Mouse (Mus musculus): ENCODE measurements around the gene Rapgef4. TPM values are rescaled to one million over a fixed set of nuclear protein-coding genes. Genes with fewer than 3 reads are reported as not detected.

Rapgef4 gene
- polyA plus RNA-seq, 1 experiment from 2014 or later, result 2.1 TPM

- ATAC-seq, result no peak
- H3K4me3 ChIP-seq (replicated peaks), result no peak overlapping the region
- no peak overlapping the region for H3K9ac ChIP-seq
These were observed 171.7 kb downstream of the Rapgef4 start for GRCm38 (mm10) chr2:72152746-72153145.

GRCm38 (mm10) chr2:72153851-72154250, 172.8 kb downstream of the Rapgef4 start:
- Histone ChIP-seq H3K36me3 (no peaks in the 10 kb centered on the region), H3K4me1 (replicated peaks) (peaks cover 4% of the 10 kb centered on the region; the same call in 1 of the 2 replicates)
- 72% methylated on average over 1 of the region's 1 CpGs for WGBS

More at GRCm38 (mm10) chr2:72152746-72153145, 171.7 kb downstream of the Rapgef4 start:
- peaks cover 4% of the 10 kb centered on the region; the same call in 1 of the 2 replicates for H3K4me1 ChIP-seq (replicated peaks)
- 94% methylated on average over 2 of the region's 2 CpGs for WGBS
- H3K4me2 ChIP-seq (replicated peaks), result no peak overlapping the region
- no peaks in the 10 kb centered on the region for H3K36me3 ChIP-seq
- H3K27me3 ChIP-seq (replicated peaks), result no peaks in the 10 kb centered on the region
- no peak overlapping the region for H3K27ac ChIP-seq
- H3K9me3 ChIP-seq, result no peaks in the 10 kb centered on the region

GRCm38 (mm10) chr2:72155102-72155773, 174.2 kb downstream of the Rapgef4 start:
- H3K9me3 ChIP-seq, result no peaks in the 10 kb centered on the region
- no peak overlapping the region for H3K27ac ChIP-seq
- H3K36me3 ChIP-seq, result no peaks in the 10 kb centered on the region
- peaks cover 4% of the 10 kb centered on the region; the same call in 1 of the 2 replicates for H3K4me1 ChIP-seq (replicated peaks)
- ATAC-seq, result no peak
- WGBS, result 44% methylated on average over 8 of the region's 8 CpGs
- no peak overlapping the region for H3K4me2 ChIP-seq (replicated peaks)
- H3K9ac ChIP-seq, result no peak overlapping the region
- no peaks in the 10 kb centered on the region; the same call in 1 of the 2 replicates for H3K27me3 ChIP-seq (replicated peaks)
- no peak overlapping the region for H3K4me3 ChIP-seq (replicated peaks)

More at GRCm38 (mm10) chr2:72153851-72154250, 172.8 kb downstream of the Rapgef4 start:
- ATAC-seq, result no peak
- Histone ChIP-seq H3K27me3 (replicated peaks) (no peaks in the 10 kb centered on the region; the same call in 1 of the 2 replicates), H3K4me2 (replicated peaks) (no peak overlapping the region), H3K27ac (no peak overlapping the region), H3K4me3 (replicated peaks) (no peak overlapping the region), H3K9ac (no peak overlapping the region), H3K9me3 (no peaks in the 10 kb centered on the region)

GRCm38 (mm10) chr2:72156484-72156883, 175.4 kb downstream of the Rapgef4 start:
- Histone ChIP-seq H3K9me3 (no peaks in the 10 kb centered on the region), H3K4me2 (replicated peaks) (no peak overlapping the region), H3K9ac (no peak overlapping the region), H3K27ac (no peak overlapping the region), H3K27me3 (replicated peaks) (no peaks in the 10 kb centered on the region; the same call in 1 of the 2 replicates), H3K4me1 (replicated peaks) (peaks cover 4% of the 10 kb centered on the region; the same call in 1 of the 2 replicates), H3K4me3 (replicated peaks) (no peak overlapping the region), H3K36me3 (no peaks in the 10 kb centered on the region)
- WGBS, result 90% methylated on average over 5 of the region's 5 CpGs
- no peak for ATAC-seq

GRCm38 (mm10) chr2:72157561-72157960, 176.5 kb downstream of the Rapgef4 start:
- Histone ChIP-seq H3K27ac (no peak overlapping the region), H3K4me2 (replicated peaks) (no peak overlapping the region), H3K9me3 (no peaks in the 10 kb centered on the region), H3K9ac (no peak overlapping the region), H3K4me1 (replicated peaks) (peaks cover 4% of the 10 kb centered on the region; the same call in 1 of the 2 replicates), H3K27me3 (replicated peaks) (no peaks in the 10 kb centered on the region; the same call in 1 of the 2 replicates), H3K4me3 (replicated peaks) (no peak overlapping the region), H3K36me3 (no peaks in the 10 kb centered on the region)
- WGBS, result 23% methylated on average over 9 of the region's 9 CpGs
- no peak for ATAC-seq

GRCm38 (mm10) chr2:72158045-72158444, 177.0 kb downstream of the Rapgef4 start:
- Histone ChIP-seq H3K9ac (no peak overlapping the region), H3K36me3 (no peaks in the 10 kb centered on the region), H3K27ac (no peak overlapping the region), H3K27me3 (replicated peaks) (no peaks in the 10 kb centered on the region; the same call in 1 of the 2 replicates), H3K4me1 (replicated peaks) (peaks cover 4% of the 10 kb centered on the region; the same call in 1 of the 2 replicates), H3K9me3 (no peaks in the 10 kb centered on the region), H3K4me3 (replicated peaks) (no peak overlapping the region), H3K4me2 (replicated peaks) (no peak overlapping the region)
- 68% methylated on average over 5 of the region's 5 CpGs for WGBS
- no peak for ATAC-seq

- H3K9ac ChIP-seq, result no peak overlapping the region
- H3K36me3 ChIP-seq, result no peaks in the 10 kb centered on the region
- 80% methylated on average over 10 of the region's 10 CpGs for WGBS
- H3K4me3 ChIP-seq (replicated peaks), result no peak overlapping the region
- no peaks in the 10 kb centered on the region for H3K9me3 ChIP-seq
- H3K27ac ChIP-seq, result no peak overlapping the region
- no peak for ATAC-seq
- no peak overlapping the region for H3K4me2 ChIP-seq (replicated peaks)
- H3K4me1 ChIP-seq (replicated peaks), result peaks cover 4% of the 10 kb centered on the region; the same call in 1 of the 2 replicates
- no peaks in the 10 kb centered on the region; the same call in 1 of the 2 replicates for H3K27me3 ChIP-seq (replicated peaks)
These were observed 177.7 kb downstream of the Rapgef4 start for GRCm38 (mm10) chr2:72158691-72159225.

GRCm38 (mm10) chr2:72159281-72159680, 178.2 kb downstream of the Rapgef4 start:
- Histone ChIP-seq H3K4me1 (replicated peaks) (peaks cover 4% of the 10 kb centered on the region; the same call in 1 of the 2 replicates), H3K4me2 (replicated peaks) (no peak overlapping the region), H3K9ac (no peak overlapping the region), H3K9me3 (no peaks in the 10 kb centered on the region), H3K4me3 (replicated peaks) (no peak overlapping the region), H3K27me3 (replicated peaks) (no peaks in the 10 kb centered on the region; the same call in 1 of the 2 replicates), H3K27ac (no peak overlapping the region), H3K36me3 (no peaks in the 10 kb centered on the region)
- no peak for ATAC-seq
- WGBS, result 72% methylated on average over 6 of the region's 6 CpGs

- H3K4me3 ChIP-seq (replicated peaks), result no peak overlapping the region
- H3K36me3 ChIP-seq, result no peaks in the 10 kb centered on the region
- no peak overlapping the region for H3K9ac ChIP-seq
- H3K9me3 ChIP-seq, result no peaks in the 10 kb centered on the region
- 0 out of 2 replicates have a peak, but pooled peaks cover 7% of the 10 kb centered on the region for H3K4me1 ChIP-seq (replicated peaks)
- H3K27me3 ChIP-seq (replicated peaks), result no peaks in the 10 kb centered on the region
- H3K27ac ChIP-seq, result no peak overlapping the region
- no peak for ATAC-seq
- no peak overlapping the region for H3K4me2 ChIP-seq (replicated peaks)
- WGBS, result 84% methylated on average over 5 of the region's 5 CpGs
These were observed 184.3 kb downstream of the Rapgef4 start for GRCm38 (mm10) chr2:72165136-72165854.

- ATAC-seq, result no peak
- no peaks in the 10 kb centered on the region for H3K27me3 ChIP-seq (replicated peaks)
- H3K4me1 ChIP-seq (replicated peaks), result 0 out of 2 replicates have a peak, but pooled peaks cover 7% of the 10 kb centered on the region
- H3K9ac ChIP-seq, result no peak overlapping the region
- H3K4me2 ChIP-seq (replicated peaks), result no peak overlapping the region
- H3K9me3 ChIP-seq, result no peaks in the 10 kb centered on the region
- 35% methylated on average over 9 of the region's 9 CpGs for WGBS
- H3K4me3 ChIP-seq (replicated peaks), result no peak overlapping the region
- H3K27ac ChIP-seq, result no peak overlapping the region
- no peaks in the 10 kb centered on the region for H3K36me3 ChIP-seq
These were observed 188.5 kb downstream of the Rapgef4 start for GRCm38 (mm10) chr2:72169451-72170100.

- Histone ChIP-seq H3K4me1 (replicated peaks) (0 out of 2 replicates have a peak, but pooled peaks cover 7% of the 10 kb centered on the region), H3K9ac (no peak overlapping the region), H3K27me3 (replicated peaks) (no peaks in the 10 kb centered on the region), H3K36me3 (no peaks in the 10 kb centered on the region), H3K4me3 (replicated peaks) (no peak overlapping the region), H3K9me3 (no peaks in the 10 kb centered on the region), H3K4me2 (replicated peaks) (no peak overlapping the region), H3K27ac (no peak overlapping the region)
- no peak for ATAC-seq
- WGBS, result 81% methylated on average over 8 of the region's 8 CpGs
These were observed 189.5 kb downstream of the Rapgef4 start for GRCm38 (mm10) chr2:72170546-72170945.

GRCm38 (mm10) chr2:72171204-72171603, 190.2 kb downstream of the Rapgef4 start:
- no peaks in the 10 kb centered on the region for H3K27me3 ChIP-seq (replicated peaks)
- 93% methylated on average over 5 of the region's 5 CpGs for WGBS

More at GRCm38 (mm10) chr2:72171204-72171603, 190.2 kb downstream of the Rapgef4 start:
- Histone ChIP-seq H3K4me2 (replicated peaks) (no peak overlapping the region), H3K36me3 (no peaks in the 10 kb centered on the region), H3K9me3 (no peaks in the 10 kb centered on the region), H3K27ac (no peak overlapping the region), H3K4me1 (replicated peaks) (0 out of 2 replicates have a peak, but pooled peaks cover 7% of the 10 kb centered on the region), H3K9ac (no peak overlapping the region), H3K4me3 (replicated peaks) (no peak overlapping the region)
- no peak for ATAC-seq
